Mouse (Mus musculus): ENCODE results near the gene Xrcc5. TPM values are rescaled to one million over a fixed set of nuclear protein-coding genes. Genes with fewer than 3 reads are reported as not detected.

The Xrcc5 gene
- polyA plus RNA-seq, 1 experiment from 2014 or later: 14.0 TPM

GRCm38 (mm10) chr1:72293869-72294663, 13.2 kb upstream of the Xrcc5 start:
- no peak overlapping the region; the same call in 1 of the 2 replicates for H3K27ac ChIP-seq (ENCODE audit: low read depth, low read length)
- no peaks in the 10 kb centered on the region for H3K9me3 ChIP-seq (ENCODE audit: control insufficient read depth)
- 0 out of 2 replicates have a peak, but pooled peaks cover 9% of the 10 kb centered on the region for H3K4me1 ChIP-seq (replicated peaks; ENCODE audit: control insufficient read depth, insufficient read depth, low read length)
- no peaks in the 10 kb centered on the region for H3K36me3 ChIP-seq (ENCODE audit: control insufficient read depth, insufficient read depth)
- TF ChIP-seq CTCF (IDR thresholded peaks at IDR 0.05; ENCODE audit: low read depth): no peak
- H3K27me3 ChIP-seq (replicated peaks; ENCODE audit: control insufficient read depth, insufficient read depth, low read length): no peaks in the 10 kb centered on the region
- H3K4me3 ChIP-seq (ENCODE audit: low read depth, low read length): no peak overlapping the region
- ATAC-seq: peak; percentile 67
- 53% methylated on average over 4 of the region's 4 CpGs for WGBS
- H3K4me2 ChIP-seq (replicated peaks; ENCODE audit: low read depth): no peak overlapping the region
- H3K9ac ChIP-seq (ENCODE audit: low read depth, low read length): no peak overlapping the region

- TF ChIP-seq CTCF (IDR thresholded peaks at IDR 0.05; ENCODE audit: low read depth): no peak
- 79% methylated on average over 8 of the region's 8 CpGs for WGBS
- no peak overlapping the region for H3K4me2 ChIP-seq (replicated peaks; ENCODE audit: low read depth)
- H3K27ac ChIP-seq (ENCODE audit: low read depth, low read length): no peak overlapping the region
- no peaks in the 10 kb centered on the region for H3K27me3 ChIP-seq (replicated peaks; ENCODE audit: control insufficient read depth, insufficient read depth, low read length)
- H3K36me3 ChIP-seq (ENCODE audit: control insufficient read depth, insufficient read depth): no peaks in the 10 kb centered on the region
- H3K4me3 ChIP-seq (ENCODE audit: low read depth, low read length): no peak overlapping the region
- no peak for ATAC-seq
- no peak overlapping the region for H3K9ac ChIP-seq (ENCODE audit: low read depth, low read length)
- H3K9me3 ChIP-seq (ENCODE audit: control insufficient read depth): no peaks in the 10 kb centered on the region
- H3K4me1 ChIP-seq (replicated peaks; ENCODE audit: control insufficient read depth, insufficient read depth, low read length): 0 out of 2 replicates have a peak, but pooled peaks cover 9% of the 10 kb centered on the region
Measured at GRCm38 (mm10) chr1:72295746-72296145, 11.5 kb upstream of the Xrcc5 start.

- Histone ChIP-seq H3K27ac (ENCODE audit: low read depth, low read length) (no peak overlapping the region), H3K27me3 (replicated peaks; ENCODE audit: control insufficient read depth, insufficient read depth, low read length) (no peaks in the 10 kb centered on the region), H3K9me3 (ENCODE audit: control insufficient read depth) (no peaks in the 10 kb centered on the region), H3K4me2 (replicated peaks; ENCODE audit: low read depth) (no peak overlapping the region), H3K4me3 (ENCODE audit: low read depth, low read length) (no peak overlapping the region), H3K9ac (ENCODE audit: low read depth, low read length) (no peak overlapping the region), H3K4me1 (replicated peaks; ENCODE audit: control insufficient read depth, insufficient read depth, low read length) (0 out of 2 replicates have a peak, but pooled peaks cover 5% of the 10 kb centered on the region), H3K36me3 (ENCODE audit: control insufficient read depth, insufficient read depth) (no peaks in the 10 kb centered on the region)
- WGBS: 88% methylated on average over 1 of the region's 1 CpGs
- ATAC-seq: no peak
- TF ChIP-seq CTCF (IDR thresholded peaks at IDR 0.05; ENCODE audit: low read depth): no peak
Measured at GRCm38 (mm10) chr1:72301845-72302244, 5.4 kb upstream of the Xrcc5 start.

GRCm38 (mm10) chr1:72306241-72306640, 980 bp upstream of the Xrcc5 start:
- H3K9me3 ChIP-seq (ENCODE audit: control insufficient read depth): no peaks in the 10 kb centered on the region
- no peaks in the 10 kb centered on the region for H3K4me1 ChIP-seq (replicated peaks; ENCODE audit: control insufficient read depth, insufficient read depth, low read length)
- H3K4me3 ChIP-seq (ENCODE audit: low read depth, low read length): no peak overlapping the region
- peak overlapping the region; percentile 80; the same call in 1 of the 2 replicates for H3K4me2 ChIP-seq (replicated peaks; ENCODE audit: low read depth)
- WGBS: 70% methylated on average over 3 of the region's 3 CpGs
- H3K36me3 ChIP-seq (ENCODE audit: control insufficient read depth, insufficient read depth): no peaks in the 10 kb centered on the region
- TF ChIP-seq CTCF (IDR thresholded peaks at IDR 0.05; ENCODE audit: low read depth): no peak
- H3K27ac ChIP-seq (ENCODE audit: low read depth, low read length): no peak overlapping the region
- H3K27me3 ChIP-seq (replicated peaks; ENCODE audit: control insufficient read depth, insufficient read depth, low read length): no peaks in the 10 kb centered on the region
- no peak for ATAC-seq
- no peak overlapping the region for H3K9ac ChIP-seq (ENCODE audit: low read depth, low read length)

- 2% methylated on average over 11 of the region's 11 CpGs for WGBS
- H3K36me3 ChIP-seq (ENCODE audit: control insufficient read depth, insufficient read depth): peaks cover 4% of the 10 kb centered on the region; the same call in 1 of the 2 replicates
- peak overlapping the region; percentile 63; the same call in 1 of the 2 replicates for H3K27ac ChIP-seq (ENCODE audit: low read depth, low read length)
- peak overlapping the region; percentile 68 for H3K4me3 ChIP-seq (ENCODE audit: low read depth, low read length)
- no peaks in the 10 kb centered on the region for H3K27me3 ChIP-seq (replicated peaks; ENCODE audit: control insufficient read depth, insufficient read depth, low read length)
- ATAC-seq: peak; percentile 77
- peak; percentile 66 for TF ChIP-seq CTCF (IDR thresholded peaks at IDR 0.05; ENCODE audit: low read depth)
- H3K4me1 ChIP-seq (replicated peaks; ENCODE audit: control insufficient read depth, insufficient read depth, low read length): no peaks in the 10 kb centered on the region
- H3K4me2 ChIP-seq (replicated peaks; ENCODE audit: low read depth): peak overlapping the region; percentile 80
- no peaks in the 10 kb centered on the region for H3K9me3 ChIP-seq (ENCODE audit: control insufficient read depth)
- H3K9ac ChIP-seq (ENCODE audit: low read depth, low read length): peak overlapping the region; percentile 38; the same call in 1 of the 2 replicates
Measured at GRCm38 (mm10) chr1:72306679-72307181, 491 bp upstream of the Xrcc5 start.

- no peaks in the 10 kb centered on the region for H3K4me1 ChIP-seq (replicated peaks; ENCODE audit: control insufficient read depth, insufficient read depth, low read length)
- no peak for TF ChIP-seq CTCF (IDR thresholded peaks at IDR 0.05; ENCODE audit: low read depth)
- ATAC-seq: no peak
- H3K9me3 ChIP-seq (ENCODE audit: control insufficient read depth): no peaks in the 10 kb centered on the region
- H3K9ac ChIP-seq (ENCODE audit: low read depth, low read length): no peak overlapping the region
- no peak overlapping the region for H3K27ac ChIP-seq (ENCODE audit: low read depth, low read length)
- H3K4me2 ChIP-seq (replicated peaks; ENCODE audit: low read depth): no peak overlapping the region
- peaks cover 11% of the 10 kb centered on the region; the same call in 1 of the 2 replicates for H3K36me3 ChIP-seq (ENCODE audit: control insufficient read depth, insufficient read depth)
- no peaks in the 10 kb centered on the region for H3K27me3 ChIP-seq (replicated peaks; ENCODE audit: control insufficient read depth, insufficient read depth, low read length)
- no peak overlapping the region for H3K4me3 ChIP-seq (ENCODE audit: low read depth, low read length)
- WGBS: 68% methylated on average over 4 of the region's 4 CpGs
Measured at GRCm38 (mm10) chr1:72308919-72309318, 1.7 kb downstream of the Xrcc5 start.

Data from intestine, postnatal 0 days (tissue).